Comparison of ENCODE assay signal across 8 mouse cellular contexts in genomic region chr2:155774927-155775684, GRCm38 (mm10). TPM values are rescaled to one million over a fixed set of nuclear protein-coding genes. Genes with fewer than 3 reads are reported as not detected.
DNase-seq lines count a peak whose midpoint lies in the region; ATAC-seq and TF ChIP-seq lines count a peak whose summit lies in the region.

Gene Mmp24 (plus strand): TSS chr2:155775342.

- ATAC-seq in embryonic facial prominence, embryonic 14.5 days (ENCODE audit: low read depth): peak; percentile 47; the same call in 1 of the 2 replicates
- peak; percentile 43 for ATAC-seq in intestine, postnatal 0 days
- peak; percentile 32; the same call in 1 of the 2 replicates for ATAC-seq in midbrain, embryonic 14.5 days (ENCODE audit: low FRiP score, low TSS enrichment)
- ATAC-seq in erythroid progenitor cell, adult 5-6 weeks (replicated peaks; ENCODE audit: low FRiP score, poor library complexity, severe bottlenecking): no peak

- H3K27ac ChIP-seq in left cerebral cortex, adult 2 months: peak within 1 kb of the TSS; percentile 71; the same call in 1 of the 2 replicates
- no peak within 1 kb of the TSS for H3K27ac ChIP-seq in embryonic facial prominence, embryonic 14.5 days (replicated peaks; ENCODE audit: low read depth, low read length)
- H3K27ac ChIP-seq in intestine, postnatal 0 days (ENCODE audit: low read depth, low read length): no peak within 1 kb of the TSS
- H3K27ac ChIP-seq in midbrain, embryonic 14.5 days (replicated peaks; ENCODE audit: low read depth, low read length): peak within 1 kb of the TSS; percentile 92

- H3K9ac ChIP-seq in embryonic facial prominence, embryonic 14.5 days (ENCODE audit: low read depth, low read length): no peak within 1 kb of the TSS; the same call in 1 of the 2 replicates
- H3K9ac ChIP-seq in intestine, postnatal 0 days (ENCODE audit: low read depth, low read length): peak within 1 kb of the TSS; percentile 4; the same call in 1 of the 2 replicates
- peak within 1 kb of the TSS; percentile 96 for H3K9ac ChIP-seq in midbrain, embryonic 14.5 days (replicated peaks; ENCODE audit: low read length)

- DNase-seq in left cerebral cortex, adult 2 months (ENCODE audit: extremely low spot score in 1 of 2, low spot score in 2 of 2): no peak
- DNase-seq in left cerebral cortex, adult 9 months (ENCODE audit: low spot score in 2 of 2): no peak
- DNase-seq in embryonic facial prominence, embryonic 14.5 days (ENCODE audit: low spot score): no peak
- peak; percentile 71 for DNase-seq in midbrain, embryonic 14.5 days
- no peak for DNase-seq in T-cell, adult 2 months (ENCODE audit: low spot score)
- DNase-seq in ovary, postnatal 10 days (ENCODE audit: low spot score): no peak

- intact Hi-C loops in left cerebral cortex, adult 2 months (cut with DNase I): loop anchor here (5.0 kb wide), 1 partner anchor 37 kb away; no protein-coding TSS in a partner anchor

- H3K9me3 ChIP-seq in embryonic facial prominence, embryonic 14.5 days (ENCODE audit: control insufficient read depth, low read length): no peaks in the 10 kb centered on the region
- H3K9me3 ChIP-seq in intestine, postnatal 0 days (ENCODE audit: control insufficient read depth): no peaks in the 10 kb centered on the region
- no peaks in the 10 kb centered on the region for H3K9me3 ChIP-seq in midbrain, embryonic 14.5 days (ENCODE audit: control insufficient read depth, low read length)

- no peaks in the 10 kb centered on the region for H3K36me3 ChIP-seq in embryonic facial prominence, embryonic 14.5 days (ENCODE audit: control insufficient read depth, insufficient read depth, low read length)
- no peaks in the 10 kb centered on the region for H3K36me3 ChIP-seq in intestine, postnatal 0 days (ENCODE audit: control insufficient read depth, insufficient read depth)
- H3K36me3 ChIP-seq in midbrain, embryonic 14.5 days (ENCODE audit: control insufficient read depth, insufficient read depth, low read length): no peaks in the 10 kb centered on the region

- peaks cover 52% of the 10 kb centered on the region for H3K27me3 ChIP-seq in embryonic facial prominence, embryonic 14.5 days (replicated peaks; ENCODE audit: control insufficient read depth, insufficient read depth, low read length)
- peaks cover 36% of the 10 kb centered on the region for H3K27me3 ChIP-seq in intestine, postnatal 0 days (replicated peaks; ENCODE audit: control insufficient read depth, insufficient read depth, low read length)
- 0 out of 2 replicates have a peak, but pooled peaks cover 2% of the 10 kb centered on the region for H3K27me3 ChIP-seq in midbrain, embryonic 14.5 days (ENCODE audit: control insufficient read depth, insufficient read depth, low read length)

- 4% methylated on average over 24 of the region's 100 CpGs for WGBS in embryonic facial prominence, embryonic 14.5 days
- WGBS in intestine, postnatal 0 days: 3% methylated on average over 35 of the region's 100 CpGs
- 2% methylated on average over 70 of the region's 100 CpGs for WGBS in midbrain, embryonic 14.5 days

- TF ChIP-seq CTCF in left cerebral cortex, adult 2 months (IDR thresholded peaks at IDR 0.05): no peak
- no peak for TF ChIP-seq CTCF in intestine, postnatal 0 days (IDR thresholded peaks at IDR 0.05; ENCODE audit: low read depth)

- peak within 1 kb of the TSS; percentile 66 for H3K4me3 ChIP-seq in left cerebral cortex, adult 2 months
- peak within 1 kb of the TSS; percentile 46 for H3K4me3 ChIP-seq in embryonic facial prominence, embryonic 14.5 days (ENCODE audit: low read depth, low read length)
- H3K4me3 ChIP-seq in intestine, postnatal 0 days (ENCODE audit: low read depth, low read length): peak within 1 kb of the TSS; percentile 47
- H3K4me3 ChIP-seq in midbrain, embryonic 14.5 days (replicated peaks; ENCODE audit: low read depth, low read length): peak within 1 kb of the TSS; percentile 71

- peak within 1 kb of the TSS; percentile 95 for H3K4me2 ChIP-seq in embryonic facial prominence, embryonic 14.5 days (ENCODE audit: low read depth, low read length)
- H3K4me2 ChIP-seq in intestine, postnatal 0 days (replicated peaks; ENCODE audit: low read depth): peak within 1 kb of the TSS; percentile 96
- peak within 1 kb of the TSS; percentile 72 for H3K4me2 ChIP-seq in midbrain, embryonic 14.5 days (ENCODE audit: low read length)

- no peaks in the 10 kb centered on the region for H3K4me1 ChIP-seq in embryonic facial prominence, embryonic 14.5 days (ENCODE audit: control insufficient read depth, insufficient read depth, low read length)
- H3K4me1 ChIP-seq in intestine, postnatal 0 days (replicated peaks; ENCODE audit: control insufficient read depth, insufficient read depth, low read length): no peaks in the 10 kb centered on the region
- H3K4me1 ChIP-seq in midbrain, embryonic 14.5 days (ENCODE audit: control insufficient read depth, insufficient read depth, low read length): peaks cover 24% of the 10 kb centered on the region

RNA-seq across cellular contexts. Expression of gene Mmp24, which starts in this region (rescaled TPM):
- total RNA-seq in left cerebral cortex, adult 2 months (2021): 10 to 100 TPM; 35.6 to 37.8 TPM
- polyA plus RNA-seq in embryonic facial prominence, embryonic 14.5 days (2014; fragmentation: Nextera tagmentation; extraction: Ambion mirVana): 0.51 TPM in 2 replicates
- polyA plus RNA-seq in intestine, postnatal 0 days (2015; fragmentation: Nextera tagmentation; extraction: Ambion mirVana): 0.17 and 0.22 TPM in 2 replicates
- polyA plus RNA-seq in midbrain, embryonic 14.5 days (2014; fragmentation: Nextera tagmentation; extraction: Ambion mirVana): 17.7 and 24.6 TPM in 2 replicates
- total RNA-seq in erythroid progenitor cell, adult 5-6 weeks (2015; ENCODE audit: low replicate concordance): not detected in 2 replicates
- not detected in 2 replicates for total RNA-seq in erythroid progenitor cell, adult 5-6 weeks (2017; ENCODE audit: low replicate concordance)

Comparison
In these comparisons a context has a peak if more than half of its experiments do, and no peak if none do; other contexts are left out.
1. RNA of gene Mmp24 (total RNA-seq): 35.6 to 37.8 TPM in left cerebral cortex, adult 2 months; not detected in erythroid progenitor cell, adult 5-6 weeks; every median in the first group is over 10 times any median in the second.
2. RNA of gene Mmp24 (polyA plus RNA-seq): 17.7 to 24.6 TPM in midbrain, embryonic 14.5 days; 0.51 TPM in embryonic facial prominence, embryonic 14.5 days and 0.17 to 0.22 TPM in intestine, postnatal 0 days; every median in the first group is over 10 times any median in the second.
3. Peak in ATAC-seq, H3K4me3 ChIP-seq and H3K4me2 ChIP-seq in embryonic facial prominence, embryonic 14.5 days; RNA of the gene not detected or under 1 TPM.
4. Peak in ATAC-seq, H3K4me3 ChIP-seq, H3K9ac ChIP-seq and H3K4me2 ChIP-seq in intestine, postnatal 0 days; RNA of the gene not detected or under 1 TPM.
5. H3K27ac ChIP-seq: peak in left cerebral cortex, adult 2 months (single experiment) and midbrain, embryonic 14.5 days (single experiment); none in embryonic facial prominence, embryonic 14.5 days (single experiment) and intestine, postnatal 0 days (single experiment).
6. Peak in every context shown above with its lines, with median percentiles within 50 percentile points of each other: H3K4me3 ChIP-seq and H3K4me2 ChIP-seq.